7 mouse cellular contexts compared by ENCODE assay signal in genomic region chrX:102066134-102066533, GRCm38 (mm10). TPM values are rescaled to one million over a fixed set of nuclear protein-coding genes. Genes with fewer than 3 reads are reported as not detected.
DNase-seq lines count a peak whose midpoint lies in the region; ATAC-seq and TF ChIP-seq lines count a peak whose summit lies in the region.

No protein-coding gene starts in this region.

- H3K36me3 ChIP-seq in MEL (ENCODE audit: control insufficient read depth in 1 of 2, insufficient read depth in 2 of 2, low read length in 2 of 2) = no peaks in the 10 kb centered on the region; a peak in 1 of 4 replicates
- no peaks in the 10 kb centered on the region for H3K36me3 ChIP-seq in forebrain, embryonic 11.5 days (ENCODE audit: control insufficient read depth, insufficient read depth, low read length)
- H3K36me3 ChIP-seq in hindbrain, embryonic 11.5 days (ENCODE audit: control insufficient read depth, insufficient read depth, low read length) = no peaks in the 10 kb centered on the region

- H3K27ac ChIP-seq in MEL (ENCODE audit: control insufficient read depth, low read depth, low read length) = no peak overlapping the region
- no peak overlapping the region for H3K27ac ChIP-seq in bone marrow, adult 2 months (ENCODE audit: control insufficient read depth, insufficient read depth, low read depth, low read length, poor library complexity)
- H3K27ac ChIP-seq in forebrain, embryonic 11.5 days (ENCODE audit: low read depth, low read length) = no peak overlapping the region
- no peak overlapping the region for H3K27ac ChIP-seq in hindbrain, embryonic 11.5 days (ENCODE audit: low read depth, low read length)

- peak; percentile 65 to 80 (median 78) for TF ChIP-seq CTCF in MEL (IDR thresholded peaks at IDR 0.05 in 2 of 3, conservative IDR thresholded peaks at IDR 0.05 in 1 of 3; ENCODE audit: control insufficient read depth in 1 of 3, insufficient read depth in 1 of 3, low read depth in 2 of 3, low read length in 3 of 3, poor library complexity in 1 of 3, severe bottlenecking in 1 of 3)
- TF ChIP-seq CTCF in bone marrow, adult 2 months (IDR thresholded peaks at IDR 0.05; ENCODE audit: control insufficient read depth, insufficient read depth, low read length) = peak; percentile 69

- H3K79me2 ChIP-seq in MEL (ENCODE audit: control insufficient read depth, insufficient read depth, low read length, poor library complexity) = no peaks in the 10 kb centered on the region

- no peak overlapping the region for H3K9ac ChIP-seq in MEL (ENCODE audit: control insufficient read depth, low read depth, low read length, poor library complexity, severe bottlenecking)
- no peak overlapping the region for H3K9ac ChIP-seq in forebrain, embryonic 11.5 days (ENCODE audit: low read length)
- no peak overlapping the region for H3K9ac ChIP-seq in hindbrain, embryonic 11.5 days (ENCODE audit: low read depth, low read length)

- no peaks in the 10 kb centered on the region for H3K9me3 ChIP-seq in MEL (replicated peaks; ENCODE audit: insufficient read depth, low read length)
- no peaks in the 10 kb centered on the region for H3K9me3 ChIP-seq in forebrain, embryonic 11.5 days (ENCODE audit: control insufficient read depth, low read length)
- no peaks in the 10 kb centered on the region for H3K9me3 ChIP-seq in hindbrain, embryonic 11.5 days (ENCODE audit: control insufficient read depth, low read length)

- no peak for TF ChIP-seq EP300 in MEL (IDR thresholded peaks at IDR 0.05; ENCODE audit: low read depth in 1 of 2, low read length in 2 of 2)

- peaks cover 0 to 3% of the 10 kb centered on the region in 2 experiments; a peak in 1 of 4 replicates for H3K27me3 ChIP-seq in MEL (ENCODE audit: control insufficient read depth in 1 of 2, insufficient read depth in 2 of 2, low read length in 2 of 2)
- H3K27me3 ChIP-seq in forebrain, embryonic 11.5 days (ENCODE audit: control insufficient read depth, insufficient read depth, low read length) = peaks cover 3% of the 10 kb centered on the region; the same call in 1 of the 2 replicates
- H3K27me3 ChIP-seq in hindbrain, embryonic 11.5 days (ENCODE audit: control insufficient read depth, insufficient read depth, low read length) = peaks cover 2% of the 10 kb centered on the region; the same call in 1 of the 2 replicates

- TF ChIP-seq POLR2A in MEL (IDR thresholded peaks at IDR 0.05; ENCODE audit: control insufficient read depth in 1 of 2, insufficient read depth in 1 of 2, low read depth in 1 of 2, low read length in 2 of 2, poor library complexity in 1 of 2) = no peak
- TF ChIP-seq POLR2A in bone marrow, adult 2 months (IDR thresholded peaks at IDR 0.05; ENCODE audit: borderline replicate concordance, control insufficient read depth, low read depth, low read length) = no peak

- peak; percentile 78 for TF ChIP-seq RAD21 in MEL (IDR thresholded peaks at IDR 0.05; ENCODE audit: low read depth, low read length)

- ATAC-seq in forebrain, embryonic 11.5 days (replicated peaks; ENCODE audit: low FRiP score) = peak; percentile 29; the same call in 1 of the 2 replicates
- peak; percentile 25; the same call in 1 of the 2 replicates for ATAC-seq in hindbrain, embryonic 11.5 days (ENCODE audit: low FRiP score)

- DNase-seq in MEL (ENCODE audit: low read depth, low spot score) = peak; percentile 58
- peak; percentile 82 for DNase-seq in forebrain, embryonic 11.5 days (ENCODE audit: low spot score)
- peak; percentile 85 for DNase-seq in hindbrain, embryonic 11.5 days (ENCODE audit: low spot score)
- peak; percentile 55 to 61 for DNase-seq in layer of hippocampus, postnatal 14 days (ENCODE audit: low spot score in 2 of 2)
- peak; percentile 64 to 79 for DNase-seq in lung, postnatal 4 days
- DNase-seq in right cerebral cortex, adult 2 months (ENCODE audit: low spot score in 2 of 2) = peak; percentile 78 to 80

- H3K4me3 ChIP-seq in MEL (ENCODE audit: control insufficient read depth in 1 of 2, insufficient read depth in 1 of 2, low read depth in 2 of 2, low read length in 2 of 2) = no peak overlapping the region
- no peak overlapping the region for H3K4me3 ChIP-seq in bone marrow, adult 2 months (replicated peaks; ENCODE audit: control insufficient read depth, low read depth, low read length)
- no peak overlapping the region for H3K4me3 ChIP-seq in forebrain, embryonic 11.5 days (ENCODE audit: low read depth, low read length)
- no peak overlapping the region for H3K4me3 ChIP-seq in hindbrain, embryonic 11.5 days (ENCODE audit: low read depth, low read length)

- 26% methylated on average over 9 of the region's 9 CpGs for WGBS in bone marrow, adult 2 months
- 18% methylated on average over 9 of the region's 9 CpGs for WGBS in forebrain, embryonic 11.5 days
- WGBS in hindbrain, embryonic 11.5 days = 18% methylated on average over 9 of the region's 9 CpGs

- peaks cover 0 to 4% of the 10 kb centered on the region in 2 experiments; a peak in 1 of 4 replicates for H3K4me1 ChIP-seq in MEL (ENCODE audit: control insufficient read depth in 1 of 2, insufficient read depth in 2 of 2, low read length in 2 of 2)
- peaks cover 2% of the 10 kb centered on the region; the same call in 1 of the 2 replicates for H3K4me1 ChIP-seq in bone marrow, adult 2 months (ENCODE audit: control insufficient read depth, insufficient read depth, low read length)
- 0 out of 2 replicates have a peak, but pooled peaks cover 4% of the 10 kb centered on the region for H3K4me1 ChIP-seq in forebrain, embryonic 11.5 days (replicated peaks; ENCODE audit: control insufficient read depth, insufficient read depth, low read length)
- no peaks in the 10 kb centered on the region for H3K4me1 ChIP-seq in hindbrain, embryonic 11.5 days (replicated peaks; ENCODE audit: control insufficient read depth, insufficient read depth, low read length)

- no peak overlapping the region for H3K4me2 ChIP-seq in forebrain, embryonic 11.5 days (ENCODE audit: low read depth, low read length, severe bottlenecking)
- no peak overlapping the region for H3K4me2 ChIP-seq in hindbrain, embryonic 11.5 days (replicated peaks; ENCODE audit: low read depth, low read length)

TF ChIP-seq in MEL, 35 proteins besides CTCF, POLR2A, EP300 and RAD21:
- TF ChIP-seq UBTF (IDR thresholded peaks at IDR 0.05; ENCODE audit: borderline replicate concordance, insufficient read depth, low read depth, low read length) = no peak
- TF ChIP-seq KAT2A (conservative IDR thresholded peaks at IDR 0.05; ENCODE audit: low read depth, low read length) = no peak
- TF ChIP-seq TAL1 (IDR thresholded peaks at IDR 0.05; ENCODE audit: low read length) = no peak
- TF ChIP-seq POLR2AphosphoS5 (IDR thresholded peaks at IDR 0.05; ENCODE audit: borderline replicate concordance, low read depth, low read length) = no peak
- TF ChIP-seq ZC3H11A (IDR thresholded peaks at IDR 0.05; ENCODE audit: low read depth, low read length) = peak; percentile 54
- peak; percentile 72 for TF ChIP-seq SMC3 (IDR thresholded peaks at IDR 0.05; ENCODE audit: low read depth, low read length)

RNA-seq across cellular contexts. Expression of gene Rtl5, which starts 5.0 kb away (rescaled TPM):
- total RNA-seq in MEL (2012; rRNA removed) = 0.04 TPM in 1 of 2 replicates, not detected in the other
- polyA plus RNA-seq in MEL (2012; ENCODE audit: insufficient read depth in 1 of 2, insufficient read length in 2 of 2, low read depth in 1 of 2, low replicate concordance in 2 of 2, missing spikeins in 1 of 2) = under 1 TPM in 1 of 2 experiments, not detected in 1; 0.03 TPM
- polyA plus RNA-seq in bone marrow, adult 2 months (2011; ENCODE audit: insufficient read depth, insufficient read length, low replicate concordance, missing spikeins) = 2.3 and 4.2 TPM in 2 replicates
- 4.6 and 5.9 TPM in 2 replicates for polyA plus RNA-seq in forebrain, embryonic 11.5 days (2014; fragmentation: Nextera tagmentation; extraction: Ambion mirVana)
- polyA plus RNA-seq in hindbrain, embryonic 11.5 days (2014; fragmentation: Nextera tagmentation; extraction: Ambion mirVana) = 3.7 and 4.0 TPM in 2 replicates
- 10 to 100 TPM in 1 of 2 experiments, 1 to 10 TPM in 1; 8.9 to 10.1 TPM for total RNA-seq in layer of hippocampus, postnatal 14 days (2021)

RNA-seq across cellular contexts. Expression of gene Pin4, which starts 53.1 kb away (rescaled TPM):
- 120 and 122 TPM in 2 replicates for total RNA-seq in MEL (2012; rRNA removed)
- polyA plus RNA-seq in MEL (2012; ENCODE audit: insufficient read depth in 1 of 2, insufficient read length in 2 of 2, low read depth in 1 of 2, low replicate concordance in 2 of 2, missing spikeins in 1 of 2) = 10 to 100 TPM in 1 of 2 experiments, not detected in 1; 50.6 TPM
- 22.4 and 31.1 TPM in 2 replicates for polyA plus RNA-seq in bone marrow, adult 2 months (2011; ENCODE audit: insufficient read depth, insufficient read length, low replicate concordance, missing spikeins)
- polyA plus RNA-seq in forebrain, embryonic 11.5 days (2014; fragmentation: Nextera tagmentation; extraction: Ambion mirVana) = 73.6 and 77.5 TPM in 2 replicates
- polyA plus RNA-seq in hindbrain, embryonic 11.5 days (2014; fragmentation: Nextera tagmentation; extraction: Ambion mirVana) = 70.7 and 81.7 TPM in 2 replicates
- total RNA-seq in layer of hippocampus, postnatal 14 days (2021) = 10 to 100 TPM; 34.4 to 39.2 TPM
